ENCODE assay signal across 30 mouse cellular contexts in the genomic region with DNA sequence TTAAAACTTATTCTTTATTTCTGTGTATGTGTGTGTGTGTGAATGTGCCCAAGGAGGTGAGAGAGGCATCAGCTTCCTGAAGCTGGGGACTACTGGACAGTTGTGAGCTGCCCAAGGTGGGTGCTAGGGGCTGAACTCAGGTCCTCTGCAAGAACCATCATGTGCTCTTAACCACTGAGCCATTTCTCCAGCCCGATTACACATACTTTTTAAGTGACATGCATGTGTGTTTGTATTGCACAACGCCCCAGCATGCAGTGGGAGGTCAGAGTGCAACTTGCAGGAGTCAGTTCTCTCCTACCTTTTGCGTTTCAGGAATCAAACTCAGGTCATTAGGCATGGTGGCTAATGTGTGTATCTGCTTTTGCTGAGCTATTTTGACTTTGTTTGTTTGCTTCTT. TPM values are rescaled to one million over a fixed set of nuclear protein-coding genes. Genes with fewer than 3 reads are reported as not detected.
A peak's percentile ranks its signal among the peaks of the same experiment; 100 is the strongest.
DNase-seq lines count a peak whose midpoint lies in the region; ATAC-seq and TF ChIP-seq lines count a peak whose summit lies in the region.
"Had no signal": no experiment of that assay in that cellular context is flagged by ENCODE, and none has a peak within 500 bp of the region (broad histone marks: within the 10 kb centered on the region; RNA-seq: fewer than 3 reads in every experiment).

No protein-coding gene starts in this region.

- no peak overlapping the region for H3K4me3 ChIP-seq in liver, adult 2 months (ENCODE audit: insufficient read depth, low read depth, low read length)
- H3K4me3 ChIP-seq in intestine, postnatal 0 days (ENCODE audit: low read depth, low read length): no peak overlapping the region
- H3K4me3 ChIP-seq in liver, postnatal 0 days (ENCODE audit: low read depth, low read length): no peak overlapping the region
- H3K4me3 ChIP-seq: forebrain, embryonic 13.5 days; hindbrain, embryonic 12.5 days; layer of hippocampus, adult 2 months; limb, embryonic 15.5 days; midbrain, embryonic 13.5 days; stomach, embryonic 15.5 days had no signal

- H3K9ac ChIP-seq in liver, adult 2 months (ENCODE audit: low read depth, low read length): no peak overlapping the region
- no peak overlapping the region for H3K9ac ChIP-seq in intestine, postnatal 0 days (ENCODE audit: low read depth, low read length)
- H3K9ac ChIP-seq in liver, postnatal 0 days (replicated peaks): no peak overlapping the region
- H3K9ac ChIP-seq: forebrain, embryonic 13.5 days; hindbrain, embryonic 12.5 days; limb, embryonic 15.5 days; midbrain, embryonic 13.5 days; stomach, embryonic 15.5 days had no signal

- H3K4me1 ChIP-seq in liver, adult 2 months (ENCODE audit: control insufficient read depth, insufficient read depth, low read length): peaks cover 9% of the 10 kb centered on the region
- H3K4me1 ChIP-seq in intestine, postnatal 0 days (replicated peaks; ENCODE audit: control insufficient read depth, insufficient read depth, low read length): no peaks in the 10 kb centered on the region
- peaks cover 11% of the 10 kb centered on the region for H3K4me1 ChIP-seq in liver, postnatal 0 days (ENCODE audit: insufficient read depth)

- ATAC-seq in intestine, postnatal 0 days: peak; percentile 58
- ATAC-seq in liver, postnatal 0 days: peak; percentile 62
- ATAC-seq: forebrain, embryonic 13.5 days; midbrain, embryonic 13.5 days; Patski had no signal

- H3K27me3 ChIP-seq in liver, adult 2 months (ENCODE audit: control insufficient read depth, insufficient read depth, low read length): no peaks in the 10 kb centered on the region
- H3K27me3 ChIP-seq in intestine, postnatal 0 days (replicated peaks; ENCODE audit: control insufficient read depth, insufficient read depth, low read length): no peaks in the 10 kb centered on the region
- 0 out of 2 replicates have a peak, but pooled peaks cover 3% of the 10 kb centered on the region for H3K27me3 ChIP-seq in liver, postnatal 0 days (ENCODE audit: insufficient read depth, low read length)
- H3K27me3 ChIP-seq: Patski had no signal

- 21% methylated on average over 3 of the region's 3 CpGs for WGBS in liver, adult 2 months
- WGBS in intestine, postnatal 0 days: 32% methylated on average over 3 of the region's 3 CpGs
- 45% methylated on average over 3 of the region's 3 CpGs for WGBS in liver, postnatal 0 days (ENCODE audit: insufficient replicate concordance)

- H3K79me2 ChIP-seq in liver, adult 2 months (ENCODE audit: control insufficient read depth, insufficient read depth, low read length): no peaks in the 10 kb centered on the region

- peak overlapping the region; percentile 59 for H3K27ac ChIP-seq in liver, adult 2 months (replicated peaks; ENCODE audit: insufficient read depth, low read depth, low read length)
- no peak overlapping the region for H3K27ac ChIP-seq in intestine, postnatal 0 days (ENCODE audit: low read depth, low read length)
- H3K27ac ChIP-seq in liver, postnatal 0 days (ENCODE audit: low read depth): 0 out of 2 replicates have a peak overlapping the region, but pooled peaks have one; percentile 18
- H3K27ac ChIP-seq: forebrain, embryonic 13.5 days; hindbrain, embryonic 12.5 days; layer of hippocampus, adult 2 months; limb, embryonic 15.5 days; midbrain, embryonic 13.5 days; stomach, embryonic 15.5 days had no signal

- DNase-seq in liver, adult 2 months (ENCODE audit: extremely low read depth, low read depth, low spot score): peak; percentile 95
- no peak for DNase-seq in liver
- peak; percentile 45 for DNase-seq in liver, postnatal 0 days
- no peak for DNase-seq in B cell, adult 2 months
- DNase-seq in frontal cortex, postnatal 14 days (ENCODE audit: low spot score in 2 of 2): no peak
- no peak for DNase-seq in testis, postnatal 14 days (ENCODE audit: low spot score)
- DNase-seq: adrenal gland, postnatal 10 days; cerebellum, adult 11 months; cerebellum, adult 9-10 months; cerebellum, postnatal 36 days; gastrocnemius, postnatal 14 days; heart, adult 18-20 months; heart, postnatal 36 days; kidney, adult 18-20 months; kidney, postnatal 36 days; lung, postnatal 36 days; right cerebral cortex, postnatal 25 days; thymus, postnatal 36 days had no signal

- no peaks in the 10 kb centered on the region for H3K9me3 ChIP-seq in intestine, postnatal 0 days (ENCODE audit: control insufficient read depth)
- H3K9me3 ChIP-seq in liver, postnatal 0 days (ENCODE audit: low read length): no peaks in the 10 kb centered on the region
- H3K9me3 ChIP-seq: forebrain, embryonic 13.5 days; G1E; hindbrain, embryonic 12.5 days; limb, embryonic 15.5 days; midbrain, embryonic 13.5 days; stomach, embryonic 15.5 days had no signal

- no peak overlapping the region for H3K4me2 ChIP-seq in intestine, postnatal 0 days (replicated peaks; ENCODE audit: low read depth)
- H3K4me2 ChIP-seq in liver, postnatal 0 days (ENCODE audit: low read depth, low read length): no peak overlapping the region
- H3K4me2 ChIP-seq: forebrain, embryonic 13.5 days; heart, embryonic 11.5 days; hindbrain, embryonic 12.5 days; limb, embryonic 15.5 days; midbrain, embryonic 13.5 days; stomach, embryonic 15.5 days had no signal

- H3K36me3 ChIP-seq in liver, adult 2 months (ENCODE audit: control insufficient read depth, insufficient read depth, low read length): no peaks in the 10 kb centered on the region
- no peaks in the 10 kb centered on the region for H3K36me3 ChIP-seq in intestine, postnatal 0 days (ENCODE audit: control insufficient read depth, insufficient read depth)
- H3K36me3 ChIP-seq in liver, postnatal 0 days (replicated peaks; ENCODE audit: insufficient read depth, low read length): no peaks in the 10 kb centered on the region
- H3K36me3 ChIP-seq: G1E; hindbrain, embryonic 12.5 days; limb, embryonic 15.5 days; midbrain, embryonic 13.5 days; stomach, embryonic 15.5 days had no signal

- TF ChIP-seq POLR2A in liver, adult 2 months (IDR thresholded peaks at IDR 0.05; ENCODE audit: extremely low read depth, insufficient read depth, low read length): no peak

- no peak for TF ChIP-seq CTCF in liver, adult 2 months (IDR thresholded peaks at IDR 0.05; ENCODE audit: low read depth, low read length)
- TF ChIP-seq CTCF in intestine, postnatal 0 days (IDR thresholded peaks at IDR 0.05; ENCODE audit: low read depth): no peak
- TF ChIP-seq CTCF in liver, postnatal 0 days (IDR thresholded peaks at IDR 0.05; ENCODE audit: low read depth): no peak

- no peak for TF ChIP-seq EP300 in liver, postnatal 0 days (IDR thresholded peaks at IDR 0.05; ENCODE audit: low read depth)

RNA-seq across cellular contexts. Expression of gene Rps6kl1, which starts 1.9 kb away (rescaled TPM):
- 0.28 and 0.34 TPM in 2 replicates for total RNA-seq in liver, adult 2 months (2014; rRNA removed)
- 0.39 and 0.48 TPM in 2 replicates for polyA plus RNA-seq in liver, adult 2 months (2012; rRNA removed)
- polyA plus RNA-seq in intestine, postnatal 0 days (2015; fragmentation: Nextera tagmentation; extraction: Ambion mirVana): 1.3 and 1.9 TPM in 2 replicates
- polyA plus RNA-seq in liver, postnatal 0 days (2015; fragmentation: Nextera tagmentation; extraction: Ambion mirVana): 0.39 and 0.61 TPM in 2 replicates
- total RNA-seq: megakaryocyte-erythroid progenitor cell, adult 5-6 weeks; neutrophil, adult 5-6 weeks had no signal

RNA-seq across cellular contexts. Expression of gene Pgf, which starts 24.6 kb away (rescaled TPM):
- not detected in 2 replicates for total RNA-seq in liver, adult 2 months (2014; rRNA removed)
- not detected in 2 replicates for polyA plus RNA-seq in liver, adult 2 months (2012; rRNA removed)
- 3.9 and 4.2 TPM in 2 replicates for polyA plus RNA-seq in intestine, postnatal 0 days (2015; fragmentation: Nextera tagmentation; extraction: Ambion mirVana)
- polyA plus RNA-seq in liver, postnatal 0 days (2015; fragmentation: Nextera tagmentation; extraction: Ambion mirVana): 0.36 and 0.45 TPM in 2 replicates
- total RNA-seq: megakaryocyte-erythroid progenitor cell, adult 5-6 weeks; neutrophil, adult 5-6 weeks had no signal
- polyA plus RNA-seq: G1E had no signal

RNA-seq across cellular contexts. Expression of gene Dlst, which starts 42.4 kb away (rescaled TPM):
- 149 and 150 TPM in 2 replicates for total RNA-seq in liver, adult 2 months (2014; rRNA removed)
- 111 and 112 TPM in 2 replicates for polyA plus RNA-seq in liver, adult 2 months (2012; rRNA removed)
- polyA plus RNA-seq in intestine, postnatal 0 days (2015; fragmentation: Nextera tagmentation; extraction: Ambion mirVana): 119 and 125 TPM in 2 replicates
- polyA plus RNA-seq in liver, postnatal 0 days (2015; fragmentation: Nextera tagmentation; extraction: Ambion mirVana): 68.3 and 76.4 TPM in 2 replicates

RNA-seq across cellular contexts. Expression of gene Prox2, which starts 42.5 kb away (rescaled TPM):
- total RNA-seq in liver, adult 2 months (2014; rRNA removed): 1.8 and 1.9 TPM in 2 replicates
- polyA plus RNA-seq in liver, adult 2 months (2012; rRNA removed): 1.3 and 1.5 TPM in 2 replicates
- 0.99 and 1.6 TPM in 2 replicates for polyA plus RNA-seq in intestine, postnatal 0 days (2015; fragmentation: Nextera tagmentation; extraction: Ambion mirVana)
- 2.3 and 2.8 TPM in 2 replicates for polyA plus RNA-seq in liver, postnatal 0 days (2015; fragmentation: Nextera tagmentation; extraction: Ambion mirVana)

Comparison
In these comparisons a context has a peak if more than half of its experiments do, and no peak if none do; other contexts are left out.
1. DNase-seq: peak in liver, adult 2 months (single experiment) and liver, postnatal 0 days (single experiment); none in liver (single experiment), B cell, adult 2 months (0 of 2), frontal cortex, postnatal 14 days (0 of 2) and testis, postnatal 14 days (single experiment).